Mouse (Mus musculus) olfactory bulb, adult 2 months (tissue): ENCODE data around the gene Col15a1.

Experiments used
- CTCF ChIP-seq: fragments of 200-500 bp; IDR thresholded peaks from 2 replicates; pipeline ENCODE4 v1.5.1; 2012; ENCODE audit warnings: low read depth, mild to moderate bottlenecking, low read length, moderate library complexity; ENCODE audit not compliant: insufficient read depth
- POLR2A ChIP-seq: fragments of 200-500 bp; IDR thresholded peaks from 2 replicates; pipeline ENCODE4 v1.6.1; 2012; ENCODE audit warnings: mild to moderate bottlenecking, low read depth, low read length, moderate library complexity; ENCODE audit not compliant: insufficient read depth

DNA sequence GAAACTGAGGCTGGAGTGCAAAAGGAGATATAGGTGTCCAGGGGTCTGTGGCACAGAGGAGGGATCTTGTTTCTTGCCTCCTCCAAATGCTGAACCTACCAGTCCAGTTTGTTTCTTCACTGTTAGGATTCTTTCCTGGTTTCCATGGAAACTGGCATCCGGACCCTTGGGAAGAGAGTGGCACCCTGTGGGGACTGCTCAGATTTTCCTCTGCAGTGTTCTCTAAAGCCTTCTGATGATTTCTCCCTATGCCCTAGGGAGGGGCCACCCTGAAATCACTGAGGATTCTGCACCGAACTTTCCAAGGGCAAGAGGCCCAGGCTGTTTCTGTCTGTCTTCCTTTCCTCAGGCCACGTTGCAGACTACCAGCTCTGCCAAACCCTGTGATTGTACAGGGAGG, 27.4 kb downstream of the Col15a1 start:
- TF ChIP-seq CTCF, result no peak
- no peak for TF ChIP-seq POLR2A
